Mouse (Mus musculus) CH12.LX (cell line): Measurements from ENCODE around the gene F13a1.

Experiments
- CHD1 ChIP-seq: IDR thresholded peaks from 2 replicates; pipeline ENCODE4 v1.6.1; 2012; ENCODE audit warnings: low read depth, low read length, improper control_type of control experiment, inconsistent platforms
- CTCF ChIP-seq, 2 experiments: IDR thresholded peaks in 1 of 2; conservative IDR thresholded peaks in 1 of 2; 2 replicates each; pipeline ENCODE4 v1.5.1; 2011 to 2012; ENCODE audit warnings: low read depth in 2 of 2, low read length in 2 of 2, improper control_type of control experiment in 1 of 2, inconsistent platforms in 1 of 2, mild to moderate bottlenecking in 1 of 2, moderate library complexity in 1 of 2
- E2F4 ChIP-seq: IDR thresholded peaks from 2 replicates; pipeline ENCODE4 v1.6.1; 2011; ENCODE audit warnings: low read depth, low read length, improper control_type of control experiment; ENCODE audit not compliant: insufficient replicate concordance
- IRF4 ChIP-seq: IDR thresholded peaks from 2 replicates; pipeline ENCODE4 v1.6.1; 2014; ENCODE audit warnings: low read depth, mild to moderate bottlenecking, inconsistent platforms, low read length, improper control_type of control experiment
- JUND ChIP-seq: conservative IDR thresholded peaks from 2 replicates; pipeline ENCODE4 v1.6.1; 2011; ENCODE audit warnings: low read depth, low read length, improper control_type of control experiment
- MAFK ChIP-seq: IDR thresholded peaks from 2 replicates; pipeline ENCODE4 v1.6.1; 2011; ENCODE audit warnings: low read length, improper control_type of control experiment; ENCODE audit not compliant: insufficient replicate concordance
- POLR2A ChIP-seq: IDR thresholded peaks from 2 replicates; pipeline ENCODE4 v1.6.1; 2011; ENCODE audit warnings: low read depth, mild to moderate bottlenecking, improper control_type of control experiment, low read length
- SIN3A ChIP-seq: IDR thresholded peaks from 2 replicates; pipeline ENCODE4 v1.6.1; 2012; ENCODE audit warnings: low read length, improper control_type of control experiment, inconsistent platforms

DNA sequence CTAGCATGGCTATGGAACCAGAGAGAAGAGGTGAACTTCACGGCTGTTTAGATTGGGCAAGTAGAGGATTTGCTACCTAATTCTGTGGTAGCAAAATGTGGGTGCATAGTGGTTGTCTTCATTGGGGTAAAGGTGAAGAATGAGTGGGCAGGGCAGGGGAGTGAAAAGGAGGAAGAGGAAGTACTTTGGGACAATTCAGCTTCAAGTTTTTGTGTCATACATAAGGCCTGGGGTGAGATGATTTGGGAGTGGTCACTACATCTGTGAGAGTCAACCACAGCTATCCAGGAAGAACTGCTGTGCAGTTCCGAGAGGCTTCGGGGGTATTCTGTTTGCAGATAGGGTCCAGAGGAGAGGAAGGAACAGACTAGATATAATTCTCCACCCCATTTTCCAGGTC lies 148.4 kb downstream of the F13a1 start:
- TF ChIP-seq CTCF (conservative IDR thresholded peaks at IDR 0.05 in 1 of 2, IDR thresholded peaks at IDR 0.05 in 1 of 2; ENCODE audit: low read depth in 2 of 2, low read length in 2 of 2), result no peak
- TF ChIP-seq JUND, result no peak
- TF ChIP-seq POLR2A, result no peak
- TF ChIP-seq MAFK, result no peak
- TF ChIP-seq CHD1, result no peak
- TF ChIP-seq SIN3A, result no peak
- TF ChIP-seq IRF4, result no peak
- TF ChIP-seq E2F4, result no peak
